Mouse (Mus musculus) ES-CJ7 (cell line): Measurements from ENCODE around the gene Trim72.

Source experiments
- DNase-seq: peaks from one replicate; pipeline ENCODE4 v3.0.0; 2011; ENCODE audit warnings: low read depth, low spot score

Trim72 gene

GRCm38 (mm10) chr7:128050739-128051138 lies 47.0 kb downstream of the Trim72 start:
- no peak for DNase-seq

- DNase-seq, result no peak
Measured at GRCm38 (mm10) chr7:128053061-128053460, 49.3 kb downstream of the Trim72 start.

GRCm38 (mm10) chr7:128056917-128057444 lies 53.2 kb downstream of the Trim72 start:
- DNase-seq, result no peak

- DNase-seq, result no peak
Measured at GRCm38 (mm10) chr7:128057860-128058259, 54.1 kb downstream of the Trim72 start.

- no peak for DNase-seq
Measured at GRCm38 (mm10) chr7:128058576-128058975, 54.8 kb downstream of the Trim72 start.

DNA sequence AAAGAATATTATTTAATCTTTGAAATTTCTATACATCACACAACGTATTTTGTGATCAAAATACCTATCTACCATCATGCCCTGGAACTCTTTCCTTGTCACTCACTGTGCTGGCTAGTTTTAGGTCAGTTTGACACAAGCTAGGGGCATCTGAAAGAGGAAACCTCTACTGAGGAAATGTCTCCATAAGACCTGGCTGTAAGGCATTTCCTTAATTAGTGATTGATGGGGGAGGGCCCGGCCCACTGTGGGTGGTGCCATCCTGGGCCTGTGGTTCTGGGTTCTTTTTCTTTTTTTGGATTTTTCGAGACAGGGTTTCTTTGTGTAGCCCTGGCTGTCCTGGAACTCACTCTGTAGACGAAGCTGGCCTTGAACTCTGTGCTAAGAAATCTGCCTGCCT lies 55.3 kb downstream of the Trim72 start:
- DNase-seq, result no peak
